Mouse (Mus musculus) natural killer cell, adult 2 months (primary cell): ENCODE measurements around the gene Sh3bp2.
A peak's percentile ranks its signal among the peaks of the same experiment; 100 is the strongest.

Source experiments
- DNase-seq, 2 experiments: peaks; one replicate each; pipeline ENCODE4 v3.0.0; 2022; ENCODE audit warnings: low spot score in 2 of 2

Sh3bp2 gene

GRCm38 (mm10) chr5:34525663-34526476 is at the start of gene Sh3bp2:
Gene Sh3bp2, plus strand, starts transcription at chr5:34525838.
- DNase-seq, result peak; percentile 88 to 94

GRCm38 (mm10) chr5:34480926-34481325 is 44.7 kb upstream of the Sh3bp2 start:
- DNase-seq, result no peak

DNA sequence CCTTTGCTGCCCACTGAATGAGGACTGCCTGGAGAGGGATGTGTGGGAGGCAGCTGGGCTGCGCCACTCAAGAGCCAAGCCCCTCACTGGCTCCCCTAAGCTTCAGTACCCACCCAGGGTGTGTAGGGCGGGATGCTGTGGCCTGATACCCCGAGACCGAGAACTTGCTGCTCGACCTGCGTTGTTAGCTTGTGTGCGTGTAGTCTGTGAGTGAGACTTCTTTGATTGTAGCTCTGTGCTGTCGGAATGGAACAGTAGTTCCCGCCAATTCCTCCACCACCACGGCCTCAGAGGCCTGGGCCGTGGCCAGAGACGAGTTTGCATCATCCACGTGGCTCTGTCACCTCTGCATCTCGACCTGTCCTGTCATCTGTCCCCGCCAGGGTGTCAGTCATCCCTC is 39.9 kb upstream of the Sh3bp2 start:
- no peak for DNase-seq

- DNase-seq, result no peak
These were observed 38.1 kb upstream of the Sh3bp2 start for GRCm38 (mm10) chr5:34487320-34488090.

DNA sequence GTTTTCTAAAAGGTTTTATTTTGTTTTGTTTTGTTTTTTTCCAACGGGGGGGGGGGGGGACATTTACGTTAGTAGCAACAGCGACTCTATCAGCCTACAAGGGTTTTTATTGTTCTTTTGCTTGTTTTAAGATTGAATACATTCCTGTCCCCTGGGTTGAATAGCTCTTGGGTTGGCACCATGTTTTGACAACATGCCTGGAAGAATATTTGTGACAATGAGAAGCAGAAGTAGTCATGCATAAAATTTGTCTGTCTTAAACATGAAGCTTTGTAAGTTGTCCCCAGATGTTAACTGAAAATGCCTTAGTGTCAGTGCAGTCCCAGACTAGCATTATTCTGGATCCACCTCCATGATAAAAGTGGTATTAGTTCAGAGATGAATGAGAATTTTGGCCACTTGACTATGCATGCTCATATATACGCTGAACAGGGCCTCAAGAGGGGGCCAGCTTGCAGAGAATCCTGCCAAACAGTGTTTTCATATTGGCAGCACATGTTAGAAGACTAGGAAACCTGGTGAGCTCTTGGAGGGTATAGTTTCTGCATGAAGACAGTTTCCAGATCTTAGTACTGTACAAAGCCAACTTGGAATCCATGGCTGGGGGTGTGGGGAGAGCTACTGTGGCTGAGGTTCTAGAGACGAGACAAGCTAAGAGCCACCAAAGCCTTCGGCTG is 36.8 kb upstream of the Sh3bp2 start:
- no peak for DNase-seq

DNA sequence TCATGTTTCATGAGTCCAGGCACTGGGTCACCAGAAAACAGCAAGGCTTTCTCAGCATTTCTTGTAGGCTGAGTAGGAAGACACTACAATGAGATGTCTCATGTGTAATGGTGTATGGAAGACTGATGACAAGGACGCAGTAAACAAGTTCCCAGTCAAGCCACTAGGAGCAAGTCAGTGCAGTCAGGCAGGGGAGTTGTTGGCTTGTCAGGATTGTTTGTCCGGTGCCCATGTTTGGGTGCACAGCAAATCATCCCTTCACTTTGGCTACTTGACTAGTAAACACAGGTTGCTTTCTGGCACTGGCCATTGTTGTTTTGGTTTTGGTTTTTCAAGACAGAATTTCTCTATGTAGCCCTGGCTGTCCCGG is 36.2 kb upstream of the Sh3bp2 start:
- DNase-seq, result no peak

DNA sequence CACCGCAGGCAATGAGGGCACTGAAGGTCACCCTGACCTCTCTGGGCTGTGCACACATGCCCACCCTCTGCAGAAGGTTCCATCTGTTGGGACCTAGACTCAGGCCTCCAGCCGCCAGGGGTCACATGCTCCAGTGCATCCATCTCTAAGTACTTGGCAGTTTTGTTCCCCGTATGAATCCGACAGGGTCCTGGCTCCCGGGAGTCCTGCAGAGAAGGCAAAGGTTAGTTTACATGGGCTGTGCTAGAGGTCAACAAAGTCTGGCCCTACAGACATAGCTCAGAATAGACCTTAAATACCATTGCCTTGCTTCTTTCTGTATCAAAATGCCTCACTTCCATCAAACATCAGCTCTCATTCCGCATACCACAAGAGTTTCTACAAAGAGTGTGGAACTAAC is 28.9 kb upstream of the Sh3bp2 start:
- DNase-seq, result no peak

DNA sequence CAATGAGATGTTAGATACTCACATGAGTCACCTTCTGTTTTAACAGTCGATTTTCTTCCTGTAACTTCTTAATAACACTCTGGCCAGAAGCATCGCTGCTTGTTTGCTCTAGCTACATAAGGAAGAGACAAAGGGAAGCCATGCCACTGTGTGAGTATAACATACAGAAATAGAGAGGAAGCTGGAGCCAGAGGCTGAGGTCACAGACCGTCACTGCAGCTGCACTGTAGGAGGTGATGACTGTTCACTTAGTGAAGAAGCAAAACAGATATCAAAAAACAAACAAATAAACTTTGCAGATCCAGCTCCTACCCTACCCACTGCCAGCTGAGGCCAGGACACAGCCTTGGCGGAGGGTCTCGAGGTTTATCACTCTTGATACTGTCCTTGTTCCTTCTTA is 24.8 kb upstream of the Sh3bp2 start:
- no peak for DNase-seq

DNA sequence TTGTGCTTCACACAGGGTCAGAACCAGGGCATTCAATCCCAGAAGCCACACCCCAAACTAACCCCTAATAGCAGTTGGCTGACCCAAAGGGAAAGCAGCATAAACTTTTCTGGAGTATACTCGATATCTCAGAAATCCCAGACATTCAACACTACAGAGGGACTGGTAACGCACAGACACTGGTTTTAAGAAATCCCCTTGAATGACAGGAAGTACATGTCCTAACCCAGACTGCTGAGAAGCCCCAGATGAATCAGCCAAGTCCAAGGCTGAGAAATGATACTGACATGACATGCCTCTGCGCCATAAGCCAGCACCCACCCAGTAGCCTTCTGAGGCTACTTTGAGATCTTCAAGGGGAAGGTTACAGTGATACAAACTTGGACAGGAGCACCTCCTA is 24.1 kb upstream of the Sh3bp2 start:
- no peak for DNase-seq

- no peak for DNase-seq
These were observed 23.2 kb upstream of the Sh3bp2 start for GRCm38 (mm10) chr5:34502411-34502810.

DNA sequence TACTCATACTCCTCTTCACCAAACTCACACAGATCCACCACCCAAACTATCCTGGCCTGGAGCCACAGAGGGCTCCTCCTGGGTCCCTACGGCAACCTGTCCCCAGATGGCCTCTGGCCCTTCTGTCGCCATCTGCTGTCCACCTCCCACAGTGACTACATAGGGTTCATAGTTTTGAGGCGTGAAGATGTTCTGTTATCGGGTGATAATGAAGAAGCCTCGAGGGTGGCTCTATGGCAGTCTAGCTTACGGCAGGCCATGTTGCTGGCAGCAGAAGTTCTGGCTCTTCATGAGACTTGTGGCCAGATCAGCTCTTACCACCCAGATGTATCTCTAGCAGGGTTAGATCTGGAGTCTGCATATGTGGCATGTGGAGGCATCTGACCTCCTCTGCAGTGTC is 22.8 kb upstream of the Sh3bp2 start:
- DNase-seq, result no peak

GRCm38 (mm10) chr5:34512486-34512885 is 13.2 kb upstream of the Sh3bp2 start:
- DNase-seq, result no peak

GRCm38 (mm10) chr5:34513466-34514217 is 12.0 kb upstream of the Sh3bp2 start, which contains the start of gene Tnip2:
Gene Tnip2, minus strand, starts transcription at chr5:34513991.
- DNase-seq, result peak; percentile 91 to 93

- no peak for DNase-seq
These were observed 11.4 kb upstream of the Sh3bp2 start for GRCm38 (mm10) chr5:34514218-34514566.

- DNase-seq, result no peak
These were observed 10.5 kb upstream of the Sh3bp2 start for GRCm38 (mm10) chr5:34515096-34515495.

- peak; percentile 82 to 86 for DNase-seq
These were observed 7.7 kb upstream of the Sh3bp2 start for GRCm38 (mm10) chr5:34517913-34518312.

- DNase-seq, result no peak
These were observed 6.2 kb upstream of the Sh3bp2 start for GRCm38 (mm10) chr5:34519389-34519910.

DNA sequence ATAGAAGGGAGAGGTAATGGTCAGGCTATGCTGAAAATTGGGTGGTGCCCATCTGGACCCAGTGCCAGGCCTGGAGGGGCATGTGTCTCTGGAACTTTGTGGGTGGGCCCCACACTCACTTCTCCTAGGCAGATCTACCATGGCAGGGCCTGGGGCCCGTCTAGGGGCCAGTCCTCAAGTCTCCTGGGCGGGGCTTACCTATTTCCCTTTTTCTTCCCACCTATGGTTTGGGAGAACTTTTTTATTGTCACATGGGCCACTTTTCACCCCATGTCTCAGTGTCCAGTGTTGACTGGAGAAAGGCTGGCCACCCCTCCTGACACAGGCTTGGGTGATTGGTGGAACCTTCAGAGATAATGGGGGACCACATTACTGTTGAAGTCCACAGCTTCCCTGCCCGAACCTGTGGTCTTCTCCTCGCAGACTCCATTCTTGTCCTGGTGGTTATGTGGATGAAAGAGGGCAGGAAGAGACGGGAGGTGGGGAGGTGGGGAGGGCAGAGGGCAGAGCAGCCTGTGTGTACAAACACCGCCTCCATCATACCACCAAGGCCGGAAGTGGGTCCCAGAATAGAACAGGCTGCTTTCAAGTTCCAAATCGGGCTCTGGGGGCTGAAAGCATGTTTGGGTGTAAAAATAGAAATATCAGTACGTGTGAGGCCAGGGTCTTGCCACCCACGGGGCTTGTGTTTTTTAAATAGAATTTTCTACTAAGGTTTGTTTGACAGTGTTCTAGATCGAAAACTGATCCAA is 5.0 kb upstream of the Sh3bp2 start:
- peak; percentile 51 to 63 for DNase-seq

DNA sequence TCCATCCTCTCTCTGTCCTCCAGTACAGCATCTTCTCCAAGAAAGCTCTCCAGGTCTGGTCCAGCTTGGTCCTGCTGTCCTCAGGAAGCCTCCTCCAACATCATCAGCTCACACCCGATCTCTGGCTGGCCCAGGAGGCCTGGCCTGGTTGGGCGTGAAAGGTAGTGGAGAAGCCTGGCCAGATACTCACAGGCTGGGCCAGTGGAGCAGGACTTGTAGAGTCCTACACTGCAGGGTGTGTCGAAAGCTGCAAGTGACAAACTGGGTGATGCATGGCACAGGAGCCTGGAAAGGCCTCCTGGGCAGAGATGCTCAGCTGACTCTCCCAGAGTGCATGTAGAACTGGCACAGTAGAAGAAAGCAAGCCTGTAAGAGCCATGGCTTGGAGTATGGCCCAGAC is 4.3 kb upstream of the Sh3bp2 start:
- no peak for DNase-seq

- DNase-seq, result peak in 1 of 2 experiments; percentile 37
These were observed 1.6 kb upstream of the Sh3bp2 start for GRCm38 (mm10) chr5:34523958-34524485.

DNA sequence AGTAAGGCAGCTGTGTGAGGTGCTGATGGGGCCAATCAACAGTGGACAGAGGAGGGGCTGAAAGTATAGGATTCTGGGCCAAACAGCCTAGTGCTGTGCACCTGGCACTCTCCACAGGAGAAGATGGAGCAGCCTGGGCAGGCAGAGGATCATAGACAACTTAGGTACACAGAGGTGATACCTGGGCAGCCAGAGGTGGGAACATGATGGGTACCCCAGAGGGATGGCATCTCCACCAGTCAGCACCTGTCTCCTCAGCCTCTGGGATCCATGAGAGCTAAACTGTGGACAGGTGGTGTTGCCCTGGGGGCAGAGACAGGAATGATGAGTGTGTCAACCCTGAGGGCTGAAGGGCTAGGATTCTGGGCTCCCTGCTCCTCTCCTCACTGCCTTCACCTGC is 1.1 kb upstream of the Sh3bp2 start:
- DNase-seq, result no peak
